Mouse (Mus musculus): Measurements from ENCODE around the gene Myo16.

Myo16 gene

DNA sequence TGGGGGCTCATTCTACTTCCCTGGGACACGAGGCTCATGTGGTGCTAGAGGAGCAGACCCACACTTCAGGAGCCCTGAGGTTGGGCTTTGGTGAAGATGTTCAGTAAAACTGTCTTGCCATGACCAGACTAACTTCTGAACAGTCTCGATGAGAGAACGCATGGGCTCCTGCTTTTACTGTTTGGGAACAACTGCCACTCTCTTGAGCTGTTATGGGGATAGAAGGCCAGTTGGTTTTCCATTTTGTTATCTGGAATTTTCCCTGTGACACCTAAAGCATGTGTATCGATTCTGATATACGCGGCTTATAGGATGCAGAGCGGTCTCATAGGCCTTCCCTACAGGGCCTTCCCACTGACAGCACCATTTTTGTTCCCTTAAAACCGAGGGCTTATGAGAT, 485.2 kb downstream of the Myo16 start:
- DNase-seq = no peak

DNA sequence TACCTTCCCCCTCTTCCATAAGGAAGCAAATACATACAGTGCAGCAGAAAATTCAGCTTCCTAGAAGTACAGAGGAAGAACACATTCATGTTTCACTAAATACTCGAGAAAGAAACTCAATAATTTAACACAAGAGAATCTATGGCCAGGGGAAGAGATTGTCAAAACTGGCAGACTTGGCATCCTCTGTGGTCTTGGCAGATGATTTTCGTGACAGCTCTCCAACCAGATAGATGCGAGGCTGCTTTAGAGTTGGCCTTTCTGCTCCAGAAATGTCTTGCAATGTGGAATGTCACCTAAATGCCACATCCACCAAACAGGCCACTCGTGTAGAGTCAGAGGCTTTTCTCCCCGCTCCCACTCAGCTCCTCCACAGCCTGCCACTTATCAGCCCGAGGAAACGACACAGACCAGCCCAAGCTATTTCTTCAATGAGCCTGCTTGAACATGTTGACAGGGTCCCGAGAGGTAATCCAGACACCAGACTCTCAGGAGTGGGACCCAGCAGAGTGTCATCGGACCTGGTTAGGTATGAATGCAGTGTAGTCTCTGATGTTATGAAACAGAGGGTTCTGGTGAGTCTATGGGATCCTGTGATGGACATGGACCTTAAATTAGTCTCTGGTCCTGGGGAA, 486.6 kb downstream of the Myo16 start:
- no peak for DNase-seq

DNA sequence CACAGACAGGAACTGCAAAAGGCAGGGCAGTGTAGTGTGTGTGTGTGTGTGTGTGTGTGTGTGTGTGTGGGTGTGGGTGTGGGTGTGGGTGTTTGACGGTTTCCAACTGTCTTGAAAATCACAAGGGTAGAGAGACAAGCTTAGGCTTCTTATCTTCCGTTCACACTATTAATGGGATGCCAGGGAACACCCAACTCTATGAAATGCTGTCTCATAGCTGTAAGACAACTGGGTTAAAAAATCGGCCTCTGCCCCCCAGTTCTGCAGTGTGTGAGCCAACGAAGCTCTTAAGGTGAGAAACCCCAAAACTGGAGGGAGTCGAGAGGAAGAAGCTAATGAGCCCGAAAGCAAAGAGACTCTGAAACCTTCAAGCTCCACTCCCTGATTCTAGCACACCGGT, 487.1 kb downstream of the Myo16 start:
- no peak for DNase-seq

DNA sequence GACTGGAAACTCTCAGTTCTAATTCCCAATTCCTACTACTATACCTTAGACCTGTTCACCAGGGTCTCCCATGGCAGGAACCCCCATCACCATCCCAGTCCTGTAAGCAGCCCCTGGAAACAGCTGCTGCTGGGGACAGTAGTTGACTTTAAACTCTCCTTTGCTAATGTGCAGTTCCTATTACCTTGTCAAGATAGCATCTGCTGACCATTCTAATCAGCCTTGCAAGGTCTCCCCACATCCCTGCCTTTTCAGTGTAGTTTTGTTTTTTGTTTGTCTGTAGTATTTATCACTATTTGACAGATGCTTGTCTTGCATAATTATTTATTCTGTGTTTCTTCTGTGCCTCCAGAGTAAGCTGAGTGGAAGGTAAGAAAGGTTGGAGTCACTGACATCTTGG, 487.6 kb downstream of the Myo16 start:
- no peak for DNase-seq

DNA sequence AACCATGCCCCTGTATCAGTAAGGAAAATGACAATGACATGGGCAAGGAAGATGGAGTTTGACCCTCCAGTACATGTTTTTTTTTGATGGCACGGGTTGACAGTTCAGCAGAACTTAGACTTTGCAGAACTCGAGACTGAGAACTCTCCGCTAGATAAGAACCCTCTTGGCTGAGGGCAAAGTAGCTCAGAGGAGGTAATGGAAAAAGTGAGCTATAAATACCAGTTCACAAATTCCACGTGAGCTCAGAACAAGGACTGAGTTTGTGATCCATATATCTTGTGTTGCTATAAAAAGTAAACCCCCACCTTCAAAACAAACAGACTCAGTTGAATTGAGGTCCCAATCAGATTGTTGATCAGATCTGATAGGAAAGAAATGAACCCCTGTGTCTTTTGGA, 489.5 kb downstream of the Myo16 start:
- no peak for DNase-seq

DNA sequence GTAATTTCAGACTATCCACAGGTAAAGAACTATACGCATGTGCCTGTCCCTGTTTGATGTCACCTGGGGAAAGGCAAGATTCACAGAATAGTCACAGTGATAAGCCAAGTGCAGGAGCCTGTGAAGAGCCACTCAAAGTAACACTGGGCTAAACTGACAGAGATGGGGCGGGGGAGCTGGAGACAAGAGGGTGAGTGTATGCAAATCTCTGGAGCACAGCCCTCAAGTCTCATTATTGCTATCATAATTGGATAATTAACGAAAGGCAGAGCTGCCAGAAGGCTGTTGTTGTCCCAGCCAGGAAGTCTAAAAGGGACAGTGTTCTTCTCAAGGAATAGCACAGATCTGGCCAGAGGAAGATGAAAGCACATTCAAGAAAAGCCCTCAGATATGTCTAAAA, 490.8 kb downstream of the Myo16 start:
- DNase-seq = no peak

DNA sequence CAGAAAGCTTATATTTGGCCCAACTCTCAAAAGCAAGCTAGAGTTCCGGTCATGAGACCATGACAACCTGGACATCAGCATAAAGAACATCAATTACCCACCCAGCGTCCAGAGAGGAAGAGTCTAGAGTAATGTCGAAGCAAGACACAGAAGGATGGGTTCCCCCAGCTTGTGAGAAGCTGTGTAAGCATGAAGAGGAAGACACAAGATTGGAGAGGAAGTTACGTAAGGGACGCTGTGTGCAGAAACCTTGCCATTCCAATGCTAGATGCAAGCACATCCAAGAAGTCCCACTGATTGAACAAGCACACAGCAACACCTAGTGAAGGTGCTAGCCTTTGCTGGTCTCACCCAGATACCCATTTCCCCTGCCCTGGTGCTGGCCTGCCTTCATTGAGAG, 492.0 kb downstream of the Myo16 start:
- no peak for DNase-seq

DNA sequence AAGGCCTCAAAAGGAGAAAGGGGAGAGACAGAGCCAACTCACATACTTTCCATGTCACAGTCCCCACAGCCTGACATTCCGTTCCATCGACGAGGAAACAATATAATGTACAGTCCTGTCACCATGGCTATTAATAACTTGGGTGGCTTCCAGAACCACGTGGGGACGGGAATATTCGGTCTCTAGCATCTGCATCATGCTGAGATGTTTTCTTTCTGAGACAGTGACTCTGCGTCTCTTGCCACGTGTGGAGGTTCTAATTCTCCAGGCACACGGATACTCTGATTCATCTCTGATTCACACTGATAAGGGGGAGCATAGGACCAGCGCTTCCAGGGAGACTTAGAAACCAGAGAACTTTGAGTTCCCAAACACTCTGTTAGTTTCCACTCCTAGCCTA, 492.8 kb downstream of the Myo16 start:
- DNase-seq = no peak

DNA sequence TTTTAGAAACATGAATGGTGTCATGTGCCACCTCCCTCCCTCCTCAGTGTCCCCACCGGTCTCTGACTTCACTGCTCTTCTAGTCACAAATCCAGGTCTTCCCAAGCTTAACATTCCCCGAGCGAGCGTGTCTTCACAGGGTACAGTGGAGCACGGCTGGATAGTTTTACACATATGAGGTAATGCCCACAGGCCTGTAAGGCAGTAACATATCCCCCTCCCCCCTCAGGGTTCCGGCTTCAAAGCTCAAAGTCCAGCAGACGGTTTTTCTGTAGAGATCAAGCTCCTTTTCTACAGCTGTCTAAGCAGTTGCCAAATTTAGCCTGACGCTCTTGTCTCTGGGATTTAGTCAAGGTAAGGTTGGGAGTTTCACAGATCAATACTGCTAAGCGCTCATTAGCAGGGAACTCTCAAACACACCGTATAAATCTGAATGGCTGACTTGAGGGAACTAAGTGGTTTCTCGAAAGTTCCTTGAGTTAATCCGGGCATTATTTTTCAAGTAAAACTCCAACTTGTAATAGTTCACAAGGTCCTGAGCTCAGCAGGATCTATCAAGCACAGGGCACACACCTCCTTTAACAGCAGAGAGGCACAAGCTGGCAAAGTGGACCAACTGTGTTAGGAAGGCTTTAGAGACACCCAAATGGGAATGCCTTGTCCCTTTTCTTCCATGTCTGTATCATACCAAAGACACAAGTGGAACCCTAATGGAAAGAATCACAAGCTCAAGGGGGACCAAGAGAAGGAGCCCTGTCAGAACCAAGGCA, 498.0 kb downstream of the Myo16 start:
- no peak for DNase-seq

DNA sequence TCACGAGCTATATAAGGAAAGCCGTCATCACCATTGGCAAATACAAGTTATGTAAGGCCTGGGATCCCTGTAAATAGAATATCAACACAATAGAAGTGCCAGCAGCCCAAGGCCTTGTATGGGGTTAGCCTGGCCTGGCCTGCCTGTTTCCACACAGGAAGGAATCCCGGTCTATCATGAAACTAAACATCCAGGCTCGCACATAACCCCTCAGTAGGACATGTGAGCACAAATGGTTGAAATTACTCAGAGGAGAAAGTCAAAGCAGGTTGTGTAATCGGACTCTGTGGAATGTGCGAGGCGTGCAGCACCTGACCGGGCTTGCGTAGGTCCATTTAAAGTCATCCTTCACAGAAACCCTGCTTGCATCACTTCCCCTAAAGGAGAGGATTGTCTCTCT, 499.6 kb downstream of the Myo16 start:
- no peak for DNase-seq

DNA sequence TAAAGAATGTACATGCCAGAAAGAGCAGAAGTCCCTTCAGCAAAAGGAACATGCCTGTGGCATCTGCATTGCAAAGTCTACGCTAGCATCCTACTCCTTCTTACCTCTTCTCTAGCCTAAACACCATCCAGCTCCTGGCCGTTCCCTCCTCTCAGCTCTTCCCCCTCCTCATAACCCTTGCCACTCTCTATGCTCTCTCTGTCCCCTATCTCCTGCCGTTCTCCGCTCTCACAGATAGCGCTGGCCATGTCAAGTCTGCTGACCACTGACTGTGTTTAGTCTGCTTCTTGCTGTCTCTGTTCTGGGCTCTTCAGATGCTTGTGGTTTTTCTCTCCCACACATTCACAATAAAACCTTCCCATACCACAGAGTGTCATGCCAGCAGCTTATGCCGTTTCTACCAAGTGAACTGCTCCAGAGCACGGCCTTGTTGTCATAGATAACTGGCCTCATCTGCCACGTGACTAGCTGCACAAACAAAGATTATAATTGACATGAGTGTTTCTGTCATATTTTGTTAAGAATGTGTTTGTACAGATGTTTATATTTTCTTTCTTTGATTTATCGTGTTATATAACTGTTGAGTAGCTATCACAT, 501.3 kb downstream of the Myo16 start:
- no peak for DNase-seq

DNA sequence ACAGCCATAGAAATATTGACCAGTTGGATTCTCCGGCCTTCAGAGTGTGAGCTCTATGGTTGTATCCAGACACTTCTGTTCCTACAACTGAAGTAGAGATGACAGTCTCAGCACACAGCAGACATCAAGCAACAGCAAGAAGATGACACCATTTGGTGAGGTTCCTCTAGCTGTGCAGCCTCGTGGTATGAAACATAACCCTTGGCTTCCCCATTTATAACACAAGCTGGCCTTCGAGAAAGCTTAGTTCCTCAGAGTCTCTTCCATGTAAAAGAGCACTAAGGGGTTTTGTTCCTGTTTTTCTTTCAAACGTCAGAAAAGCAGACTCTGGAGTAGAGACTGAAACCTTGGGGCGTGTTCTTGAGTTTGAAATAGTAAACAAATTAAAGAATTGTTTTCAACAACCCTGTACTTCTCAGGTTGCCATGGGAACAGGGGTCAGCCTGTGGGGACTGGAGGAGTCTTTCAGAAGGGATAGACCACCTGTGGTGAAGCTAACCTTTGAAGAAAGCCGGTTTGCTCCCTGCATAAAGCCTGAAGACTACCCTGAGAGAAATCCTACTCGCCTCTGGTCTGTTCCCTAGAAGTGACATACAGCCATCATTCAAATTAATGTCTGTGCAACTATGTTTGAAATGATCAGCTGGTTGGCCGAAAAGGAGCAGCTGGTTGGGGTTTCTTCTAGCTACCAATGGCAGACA, 510.2 kb downstream of the Myo16 start:
- no peak for DNase-seq

DNA sequence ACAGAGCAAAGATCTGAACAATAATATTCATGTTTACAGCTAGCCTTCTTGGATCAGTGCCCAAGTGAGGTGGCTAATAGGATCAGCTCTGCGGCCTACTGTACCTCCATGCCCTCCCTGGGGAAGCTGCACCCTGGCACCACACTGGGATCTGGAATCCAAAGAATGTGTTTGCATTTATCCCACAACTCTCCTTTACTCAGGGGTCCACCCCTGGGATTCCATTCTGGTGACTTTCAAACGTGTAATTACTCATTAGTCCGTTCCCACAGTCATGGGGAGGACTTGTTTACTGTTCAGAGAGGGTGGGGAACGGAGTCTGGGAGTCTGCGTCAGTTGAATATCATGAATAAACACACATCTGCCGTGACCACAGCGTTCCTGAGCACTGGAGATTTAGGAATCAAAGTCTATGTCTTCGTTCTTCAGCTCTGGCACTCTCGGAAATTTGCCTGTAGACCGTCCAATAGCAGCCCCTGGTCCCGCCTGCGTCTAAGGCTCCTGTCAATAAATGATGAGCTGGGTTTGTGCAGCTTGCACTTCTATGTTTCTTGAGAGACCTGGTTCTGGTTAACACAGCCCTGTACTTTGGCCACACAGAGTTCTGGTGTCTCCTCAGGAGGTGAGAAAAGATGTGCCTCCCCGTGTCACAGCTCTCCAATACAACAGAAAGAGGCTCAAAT, 511.3 kb downstream of the Myo16 start:
- no peak for DNase-seq

DNA sequence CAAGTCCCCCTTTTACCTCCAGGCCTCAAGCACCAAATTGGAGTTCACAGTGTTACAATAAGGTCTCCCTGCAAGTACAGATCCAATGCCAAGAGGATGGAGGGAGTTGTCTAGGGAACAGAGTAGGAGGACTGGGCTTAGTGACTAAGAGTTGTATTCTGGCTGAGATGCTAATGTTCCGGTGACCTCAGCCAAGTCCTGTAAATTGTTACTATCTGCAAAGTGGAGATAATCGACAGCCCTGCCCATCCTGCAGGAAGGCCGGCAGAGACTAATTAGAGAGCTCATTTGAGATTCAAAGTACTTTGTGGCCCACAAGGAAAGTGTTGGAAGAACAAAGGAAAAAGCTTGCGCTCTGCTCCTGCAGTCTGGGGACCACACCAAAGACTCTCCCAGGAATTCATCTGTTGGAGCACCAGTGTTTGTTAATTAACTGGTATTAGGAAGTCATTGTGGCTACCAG, 512.1 kb downstream of the Myo16 start:
- no peak for DNase-seq

DNA sequence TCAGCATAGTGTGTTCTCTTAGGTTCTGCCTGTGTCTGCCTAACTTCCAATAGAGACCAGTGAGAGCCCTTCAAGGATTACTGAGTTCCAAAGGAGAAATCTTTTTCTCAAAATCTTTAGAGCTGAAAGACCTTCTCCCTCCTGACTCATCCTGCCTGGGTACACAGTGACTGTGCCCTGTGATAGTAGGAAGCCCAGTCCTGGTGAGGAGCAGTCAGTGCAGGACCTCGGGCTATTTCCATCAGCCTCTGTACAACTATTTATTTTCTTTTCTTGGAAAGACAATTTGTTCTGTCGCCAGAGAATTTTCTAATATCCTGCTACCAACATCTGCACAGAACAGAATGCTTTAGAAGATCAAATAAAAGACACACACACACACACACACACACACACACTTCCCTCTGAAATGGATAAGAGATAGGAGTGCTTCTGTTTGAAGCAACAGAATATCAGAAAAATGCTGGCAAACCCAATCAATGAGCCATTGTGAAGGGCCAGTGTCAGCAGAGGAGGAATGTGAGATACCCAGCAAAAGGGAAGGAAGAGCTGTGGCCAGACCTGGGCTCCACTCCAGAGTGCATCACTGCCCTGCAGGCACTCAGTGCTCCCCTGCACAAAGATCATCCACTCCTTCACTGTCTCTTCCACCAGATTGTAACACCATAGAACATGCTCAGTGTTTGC, 518.3 kb downstream of the Myo16 start:
- no peak for DNase-seq

DNA sequence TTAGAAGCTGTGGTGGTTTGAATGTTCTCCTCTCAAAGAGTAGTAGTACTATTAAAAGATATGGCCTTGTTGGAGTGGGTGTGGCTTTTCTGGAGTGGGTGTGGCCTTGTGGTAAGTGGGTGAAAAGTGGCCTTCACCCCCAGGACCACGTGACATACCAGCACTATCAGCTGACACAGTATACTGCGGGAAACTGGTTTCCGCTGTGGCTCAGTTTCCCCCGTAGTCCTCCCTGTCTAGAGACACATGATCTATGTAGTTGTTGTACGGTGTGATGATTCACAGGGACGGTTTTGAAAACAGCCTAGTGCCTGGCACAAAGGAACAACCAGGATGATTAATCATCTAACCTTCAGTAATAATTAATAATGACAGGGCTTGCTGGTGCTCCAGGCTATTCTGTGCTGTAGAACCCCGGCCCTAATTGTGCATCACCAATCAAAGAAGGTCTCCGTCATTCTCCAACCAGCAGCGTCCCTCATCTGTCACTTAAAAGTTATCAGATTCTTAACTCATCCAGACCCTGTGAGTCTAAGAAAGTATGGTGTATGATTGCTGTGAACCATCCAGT, 524.2 kb downstream of the Myo16 start:
- DNase-seq = no peak

DNA sequence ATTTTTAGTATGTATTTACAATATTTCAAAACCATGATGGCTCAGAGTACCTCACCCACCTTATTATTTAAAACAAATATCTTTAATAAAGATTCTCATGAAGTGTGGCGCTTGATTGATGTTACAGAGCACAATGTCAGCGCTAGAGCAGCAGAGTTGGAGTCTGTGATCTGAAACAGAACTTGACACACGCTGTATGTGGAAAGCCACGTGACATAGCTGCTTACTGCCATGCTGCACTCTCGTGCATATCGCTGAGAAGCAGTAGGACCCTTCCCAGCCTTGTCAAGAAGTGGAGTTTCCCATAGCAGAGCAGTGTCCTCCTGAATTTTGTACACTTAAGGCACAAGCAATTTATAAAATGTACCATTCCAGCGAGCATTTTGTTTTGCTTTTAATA, 528.2 kb downstream of the Myo16 start:
- no peak for DNase-seq

DNA sequence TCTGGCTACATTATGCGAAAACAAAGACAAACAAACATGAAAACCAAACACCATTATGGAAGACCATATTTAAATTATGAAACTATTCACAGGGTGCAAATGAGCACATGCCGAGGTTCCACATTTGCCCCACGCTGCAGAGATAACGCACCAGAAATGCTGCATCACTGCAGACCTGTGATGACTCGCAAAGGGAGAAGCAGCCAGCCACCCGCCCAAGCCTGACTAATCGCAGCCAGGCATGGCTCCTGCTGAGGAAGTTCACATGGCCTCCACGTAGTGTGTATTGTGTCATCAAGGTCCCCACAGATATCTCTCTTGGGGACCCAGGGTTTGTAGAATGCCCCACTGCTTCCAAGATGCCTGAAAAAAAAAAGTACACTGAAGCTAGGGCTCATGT, 529.4 kb downstream of the Myo16 start:
- DNase-seq = no peak
